Mouse (Mus musculus): Measurements from ENCODE around the gene Kcne1. TPM values are rescaled to one million over a fixed set of nuclear protein-coding genes. Genes with fewer than 3 reads are reported as not detected.

Gene Kcne1
- 0.27 TPM in 1 of 2 replicates, not detected in the other for polyA plus RNA-seq (2015; fragmentation: Nextera tagmentation; extraction: Ambion mirVana)

GRCm38 (mm10) chr16:92359229-92359628 is at the start of gene Kcne1:
Kcne1 (minus strand) TSS chr16:92359468.
- Histone ChIP-seq H3K36me3 (no peaks in the 10 kb centered on the region), H3K4me2 (no peak within 1 kb of the TSS), H3K4me3 (no peak within 1 kb of the TSS), H3K27me3 (0 out of 2 replicates have a peak, but pooled peaks cover 2% of the 10 kb centered on the region), H3K4me1 (replicated peaks) (peaks cover 12% of the 10 kb centered on the region; the same call in 1 of the 2 replicates), H3K9ac (no peak within 1 kb of the TSS), H3K9me3 (no peaks in the 10 kb centered on the region), H3K27ac (replicated peaks) (no peak within 1 kb of the TSS)
- no peak for ATAC-seq (ENCODE audit: low FRiP score, low read depth)
- 70% methylated on average over 9 of the region's 9 CpGs for WGBS

- peaks cover 12% of the 10 kb centered on the region for H3K4me1 ChIP-seq (replicated peaks)
- H3K27ac ChIP-seq (replicated peaks), result no peak overlapping the region
- ATAC-seq (ENCODE audit: low FRiP score, low read depth), result no peak
- no peaks in the 10 kb centered on the region for H3K36me3 ChIP-seq
- H3K9me3 ChIP-seq, result no peaks in the 10 kb centered on the region
- H3K27me3 ChIP-seq, result no peaks in the 10 kb centered on the region
- no peak overlapping the region for H3K9ac ChIP-seq
- 72% methylated on average over 2 of the region's 2 CpGs for WGBS
- no peak overlapping the region for H3K4me3 ChIP-seq
- H3K4me2 ChIP-seq, result no peak overlapping the region
Measured at GRCm38 (mm10) chr16:92407883-92408282, 48.6 kb upstream of the Kcne1 start.

DNA sequence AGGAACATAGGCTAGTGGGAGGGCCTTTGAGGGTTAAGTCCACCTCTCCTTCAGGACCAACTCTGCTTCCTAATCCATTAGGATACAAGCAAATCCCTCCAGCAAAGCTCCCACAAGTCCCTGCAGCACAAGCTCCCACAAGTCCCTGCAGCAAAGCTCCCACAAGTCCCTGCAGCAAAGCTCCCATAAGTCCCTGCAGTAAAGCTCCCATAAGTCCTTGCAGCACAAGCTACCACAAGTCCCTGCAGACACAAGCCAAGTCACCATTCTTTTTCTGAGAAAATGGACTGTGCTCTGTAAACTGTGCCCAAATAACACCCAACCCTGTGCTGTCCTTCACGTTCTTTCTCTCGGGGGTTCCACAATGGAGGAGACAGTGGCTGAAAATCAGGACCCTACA is 44.9 kb upstream of the Kcne1 start:
- no peak overlapping the region for H3K9ac ChIP-seq
- H3K4me1 ChIP-seq (replicated peaks), result peaks cover 40% of the 10 kb centered on the region
- no peak overlapping the region for H3K4me2 ChIP-seq
- ATAC-seq (ENCODE audit: low FRiP score, low read depth), result no peak
- no peak overlapping the region for H3K4me3 ChIP-seq
- no peaks in the 10 kb centered on the region for H3K9me3 ChIP-seq
- 96% methylated on average over 2 of the region's 2 CpGs for WGBS
- no peaks in the 10 kb centered on the region for H3K27me3 ChIP-seq
- no peak overlapping the region for H3K27ac ChIP-seq (replicated peaks)
- H3K36me3 ChIP-seq, result no peaks in the 10 kb centered on the region

DNA sequence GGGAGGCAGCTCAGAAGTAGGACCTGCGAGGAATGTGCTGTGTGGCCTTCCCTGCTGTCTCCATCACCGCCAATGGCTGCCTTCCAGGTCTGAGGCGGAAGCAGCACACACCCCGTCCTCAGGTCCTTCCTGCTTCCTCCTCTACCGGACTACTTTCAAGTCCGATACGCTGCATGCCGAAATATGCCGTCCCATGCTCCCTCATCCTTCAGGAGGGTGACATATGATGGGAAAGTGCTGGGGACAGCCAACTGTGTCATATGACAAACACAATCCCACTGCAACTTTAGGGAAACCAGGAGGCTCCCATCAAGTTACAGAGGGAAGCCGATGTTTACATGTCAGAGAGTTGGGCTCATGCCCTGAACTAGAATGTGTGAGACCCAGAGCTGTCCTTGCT is 43.8 kb upstream of the Kcne1 start:
- no peak overlapping the region for H3K27ac ChIP-seq (replicated peaks)
- no peak for ATAC-seq (ENCODE audit: low FRiP score, low read depth)
- H3K27me3 ChIP-seq, result no peaks in the 10 kb centered on the region
- no peak overlapping the region for H3K4me2 ChIP-seq
- peaks cover 50% of the 10 kb centered on the region for H3K4me1 ChIP-seq (replicated peaks)
- 79% methylated on average over 10 of the region's 10 CpGs for whole genome bisulfite sequencing
- H3K36me3 ChIP-seq, result no peaks in the 10 kb centered on the region
- no peak overlapping the region for H3K9ac ChIP-seq
- H3K9me3 ChIP-seq, result no peaks in the 10 kb centered on the region
- H3K4me3 ChIP-seq, result no peak overlapping the region

GRCm38 (mm10) chr16:92402216-92402615 is 42.9 kb upstream of the Kcne1 start:
- H3K36me3 ChIP-seq, result no peaks in the 10 kb centered on the region
- no peaks in the 10 kb centered on the region for H3K9me3 ChIP-seq
- H3K27me3 ChIP-seq, result no peaks in the 10 kb centered on the region
- H3K4me2 ChIP-seq, result no peak overlapping the region
- no peak overlapping the region for H3K9ac ChIP-seq
- no peak for ATAC-seq (ENCODE audit: low FRiP score, low read depth)
- WGBS, result 45% methylated on average over 8 of the region's 8 CpGs
- H3K27ac ChIP-seq (replicated peaks), result 0 out of 2 replicates have a peak overlapping the region, but pooled peaks have one; percentile 15
- H3K4me3 ChIP-seq, result no peak overlapping the region
- peaks cover 54% of the 10 kb centered on the region for H3K4me1 ChIP-seq (replicated peaks)

GRCm38 (mm10) chr16:92401206-92401605 is 41.9 kb upstream of the Kcne1 start:
- peaks cover 54% of the 10 kb centered on the region for H3K4me1 ChIP-seq (replicated peaks)
- WGBS, result 52% methylated on average over 10 of the region's 10 CpGs
- H3K9ac ChIP-seq, result no peak overlapping the region
- no peak for ATAC-seq (ENCODE audit: low FRiP score, low read depth)
- peaks cover 2% of the 10 kb centered on the region for H3K36me3 ChIP-seq
- no peak overlapping the region for H3K27ac ChIP-seq (replicated peaks)
- H3K4me3 ChIP-seq, result no peak overlapping the region
- no peaks in the 10 kb centered on the region for H3K27me3 ChIP-seq
- no peak overlapping the region for H3K4me2 ChIP-seq
- H3K9me3 ChIP-seq, result no peaks in the 10 kb centered on the region

GRCm38 (mm10) chr16:92399490-92400458 is 40.5 kb upstream of the Kcne1 start:
- peak; percentile 84 for ATAC-seq (ENCODE audit: low FRiP score, low read depth)
- under 1% methylated on average over 37 of the region's 37 CpGs for WGBS
- Histone ChIP-seq H3K27ac (replicated peaks) (peak overlapping the region; percentile 72), H3K36me3 (peaks cover 7% of the 10 kb centered on the region), H3K4me3 (peak overlapping the region; percentile 39), H3K27me3 (no peaks in the 10 kb centered on the region), H3K4me1 (replicated peaks) (peaks cover 54% of the 10 kb centered on the region), H3K4me2 (peak overlapping the region; percentile 77), H3K9ac (peak overlapping the region; percentile 41), H3K9me3 (no peaks in the 10 kb centered on the region)

DNA sequence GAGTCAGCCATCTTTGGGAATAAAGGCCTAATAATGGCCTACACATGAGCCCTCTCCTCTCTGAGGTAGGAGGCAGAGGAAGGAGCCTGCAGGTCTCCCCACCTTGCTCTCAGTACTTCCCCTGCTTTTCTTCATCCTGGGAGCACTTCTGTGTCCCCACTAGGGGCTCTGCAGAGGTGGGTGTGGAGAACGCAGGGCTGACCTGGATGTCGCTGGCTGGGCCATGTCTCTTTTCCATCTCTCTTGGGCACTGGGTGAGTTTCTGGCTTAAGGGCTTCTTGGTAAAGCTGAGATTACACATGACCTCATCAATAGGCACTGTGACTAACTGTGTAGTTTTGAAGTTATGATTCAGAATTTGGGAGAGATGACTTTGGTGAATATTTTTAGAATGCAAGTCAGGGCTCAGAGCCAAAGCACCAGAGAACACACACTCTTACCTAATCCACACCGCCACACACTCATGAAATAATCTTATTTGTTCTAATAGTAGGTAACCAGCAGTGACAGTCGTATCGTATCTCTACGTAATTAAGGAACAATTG is 39.4 kb upstream of the Kcne1 start:
- 50% methylated on average over 6 of the region's 6 CpGs for WGBS
- H3K4me2 ChIP-seq, result peak overlapping the region; percentile 77
- H3K36me3 ChIP-seq, result peaks cover 7% of the 10 kb centered on the region
- no peaks in the 10 kb centered on the region for H3K9me3 ChIP-seq
- no peaks in the 10 kb centered on the region for H3K27me3 ChIP-seq
- H3K4me1 ChIP-seq (replicated peaks), result peaks cover 54% of the 10 kb centered on the region
- H3K9ac ChIP-seq, result no peak overlapping the region
- H3K4me3 ChIP-seq, result peak overlapping the region; percentile 39; the same call in 1 of the 2 replicates
- no peak overlapping the region for H3K27ac ChIP-seq (replicated peaks)
- no peak for ATAC-seq (ENCODE audit: low FRiP score, low read depth)

GRCm38 (mm10) chr16:92397745-92398573 is 38.7 kb upstream of the Kcne1 start:
- H3K4me2 ChIP-seq, result peak overlapping the region; percentile 77; the same call in 1 of the 2 replicates
- peaks cover 52% of the 10 kb centered on the region for H3K4me1 ChIP-seq (replicated peaks)
- peaks cover 7% of the 10 kb centered on the region for H3K36me3 ChIP-seq

GRCm38 (mm10) chr16:92393732-92394131 is 34.5 kb upstream of the Kcne1 start:
- no peak for ATAC-seq (ENCODE audit: low FRiP score, low read depth)
- 95% methylated on average over 3 of the region's 3 CpGs for WGBS

More at GRCm38 (mm10) chr16:92397745-92398573, 38.7 kb upstream of the Kcne1 start:
- no peak overlapping the region for H3K4me3 ChIP-seq
- 50% methylated on average over 10 of the region's 10 CpGs for WGBS
- H3K9ac ChIP-seq, result no peak overlapping the region
- no peak for ATAC-seq (ENCODE audit: low FRiP score, low read depth)
- H3K27me3 ChIP-seq, result no peaks in the 10 kb centered on the region
- no peak overlapping the region for H3K27ac ChIP-seq (replicated peaks)
- no peaks in the 10 kb centered on the region for H3K9me3 ChIP-seq

DNA sequence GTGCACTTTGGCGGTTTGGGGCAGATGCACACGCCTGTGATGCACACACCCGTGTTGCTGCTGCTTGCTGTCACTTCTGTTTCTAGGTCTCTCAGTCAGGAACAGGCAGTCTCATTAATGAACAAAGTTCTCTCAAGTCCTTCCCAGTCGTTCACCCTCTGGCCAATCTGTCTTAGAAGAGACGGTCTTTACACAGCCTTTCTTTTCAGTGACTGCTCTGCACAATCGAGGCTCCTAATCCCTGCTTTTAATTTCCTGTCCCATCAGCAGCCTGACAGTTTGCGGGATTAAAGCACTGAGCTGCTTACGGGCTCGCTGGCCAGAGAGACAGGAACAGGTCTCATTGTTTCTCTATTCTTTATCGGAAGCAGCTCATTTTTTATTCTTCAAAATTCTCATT is 28.4 kb upstream of the Kcne1 start:
- Histone ChIP-seq H3K4me1 (replicated peaks) (peaks cover 4% of the 10 kb centered on the region), H3K36me3 (no peaks in the 10 kb centered on the region), H3K4me2 (no peak overlapping the region), H3K27me3 (no peaks in the 10 kb centered on the region), H3K9ac (no peak overlapping the region), H3K27ac (replicated peaks) (no peak overlapping the region), H3K4me3 (no peak overlapping the region), H3K9me3 (no peaks in the 10 kb centered on the region)
- no peak for ATAC-seq (ENCODE audit: low FRiP score, low read depth)
- 59% methylated on average over 10 of the region's 10 CpGs for WGBS

More at GRCm38 (mm10) chr16:92393732-92394131, 34.5 kb upstream of the Kcne1 start:
- no peaks in the 10 kb centered on the region for H3K27me3 ChIP-seq
- H3K36me3 ChIP-seq, result peaks cover 7% of the 10 kb centered on the region
- H3K9ac ChIP-seq, result no peak overlapping the region
- no peak overlapping the region for H3K27ac ChIP-seq (replicated peaks)
- no peak overlapping the region for H3K4me3 ChIP-seq
- peaks cover 11% of the 10 kb centered on the region for H3K4me1 ChIP-seq (replicated peaks)
- H3K9me3 ChIP-seq, result no peaks in the 10 kb centered on the region
- no peak overlapping the region for H3K4me2 ChIP-seq
